Comparison of ENCODE assay signal across 39 mouse cellular contexts in genomic region chr7:108185237-108185636, GRCm38 (mm10). TPM values are rescaled to one million over a fixed set of nuclear protein-coding genes. Genes with fewer than 3 reads are reported as not detected.
"Had no signal": no experiment of that assay in that cellular context is flagged by ENCODE, and none has a peak within 500 bp of the region (broad histone marks: within the 10 kb centered on the region; RNA-seq: fewer than 3 reads in every experiment).

No protein-coding gene starts in this region.

RNA-seq across cellular contexts. Expression of gene Olfr486, which starts 12.7 kb away (rescaled TPM):
- total RNA-seq: left cerebral cortex, postnatal 10 days; left cerebral cortex, postnatal 14 days; left cerebral cortex, postnatal 25 days; left cerebral cortex, postnatal 36 days; left cerebral cortex, postnatal 4 days; liver, adult 2 months; megakaryocyte progenitor cell, adult 5-6 weeks; megakaryocyte, adult 5-6 weeks; megakaryocyte-erythroid progenitor cell, adult 5-6 weeks; midbrain, postnatal 0 days; monocyte, adult 5-6 weeks had no signal
- polyA plus RNA-seq: limb, embryonic 10.5 days; limb, embryonic 11.5 days; limb, embryonic 12.5 days; limb, embryonic 13.5 days; limb, embryonic 14.5 days; limb, embryonic 15.5 days; liver, adult 2 months; liver, embryonic 11.5 days; liver, embryonic 12.5 days; liver, embryonic 13.5 days; liver, embryonic 14.5 days; liver, embryonic 15.5 days; liver, embryonic 16.5 days; liver, postnatal 0 days; lung, adult 2 months; lung, embryonic 14.5 days; lung, embryonic 15.5 days; lung, embryonic 16.5 days; lung, postnatal 0 days; macrophage; midbrain, embryonic 10.5 days; midbrain, embryonic 11.5 days; midbrain, embryonic 12.5 days; midbrain, embryonic 13.5 days; midbrain, embryonic 14.5 days; midbrain, embryonic 15.5 days; midbrain, embryonic 16.5 days; midbrain, postnatal 0 days; myocyte; neural tube, embryonic 11.5 days had no signal

RNA-seq across cellular contexts. Expression of gene Olfr485, which starts 25.6 kb away (rescaled TPM):
- total RNA-seq: left cerebral cortex, postnatal 10 days; left cerebral cortex, postnatal 14 days; left cerebral cortex, postnatal 25 days; left cerebral cortex, postnatal 36 days; left cerebral cortex, postnatal 4 days; liver, adult 2 months; megakaryocyte progenitor cell, adult 5-6 weeks; megakaryocyte, adult 5-6 weeks; megakaryocyte-erythroid progenitor cell, adult 5-6 weeks; midbrain, postnatal 0 days; monocyte, adult 5-6 weeks had no signal
- polyA plus RNA-seq: limb, embryonic 10.5 days; limb, embryonic 11.5 days; limb, embryonic 12.5 days; limb, embryonic 13.5 days; limb, embryonic 14.5 days; limb, embryonic 15.5 days; liver, adult 2 months; liver, embryonic 11.5 days; liver, embryonic 12.5 days; liver, embryonic 13.5 days; liver, embryonic 14.5 days; liver, embryonic 15.5 days; liver, embryonic 16.5 days; liver, postnatal 0 days; lung, adult 2 months; lung, embryonic 14.5 days; lung, embryonic 15.5 days; lung, embryonic 16.5 days; lung, postnatal 0 days; macrophage; midbrain, embryonic 10.5 days; midbrain, embryonic 11.5 days; midbrain, embryonic 12.5 days; midbrain, embryonic 13.5 days; midbrain, embryonic 14.5 days; midbrain, embryonic 15.5 days; midbrain, embryonic 16.5 days; midbrain, postnatal 0 days; myocyte; neural tube, embryonic 11.5 days had no signal

RNA-seq across cellular contexts. Expression of gene Olfr487, which starts 29.2 kb away (rescaled TPM):
- total RNA-seq: left cerebral cortex, postnatal 10 days; left cerebral cortex, postnatal 14 days; left cerebral cortex, postnatal 25 days; left cerebral cortex, postnatal 36 days; left cerebral cortex, postnatal 4 days; liver, adult 2 months; megakaryocyte progenitor cell, adult 5-6 weeks; megakaryocyte, adult 5-6 weeks; megakaryocyte-erythroid progenitor cell, adult 5-6 weeks; midbrain, postnatal 0 days; monocyte, adult 5-6 weeks had no signal
- polyA plus RNA-seq: limb, embryonic 10.5 days; limb, embryonic 11.5 days; limb, embryonic 12.5 days; limb, embryonic 13.5 days; limb, embryonic 14.5 days; limb, embryonic 15.5 days; liver, adult 2 months; liver, embryonic 11.5 days; liver, embryonic 12.5 days; liver, embryonic 13.5 days; liver, embryonic 14.5 days; liver, embryonic 15.5 days; liver, embryonic 16.5 days; liver, postnatal 0 days; lung, adult 2 months; lung, embryonic 14.5 days; lung, embryonic 15.5 days; lung, embryonic 16.5 days; lung, postnatal 0 days; macrophage; midbrain, embryonic 10.5 days; midbrain, embryonic 11.5 days; midbrain, embryonic 12.5 days; midbrain, embryonic 13.5 days; midbrain, embryonic 14.5 days; midbrain, embryonic 15.5 days; midbrain, embryonic 16.5 days; midbrain, postnatal 0 days; myocyte; neural tube, embryonic 11.5 days had no signal

RNA-seq across cellular contexts. Expression of gene Olfr484, which starts 58.0 kb away (rescaled TPM):
- total RNA-seq: left cerebral cortex, postnatal 10 days; left cerebral cortex, postnatal 14 days; left cerebral cortex, postnatal 25 days; left cerebral cortex, postnatal 36 days; left cerebral cortex, postnatal 4 days; liver, adult 2 months; megakaryocyte progenitor cell, adult 5-6 weeks; megakaryocyte, adult 5-6 weeks; megakaryocyte-erythroid progenitor cell, adult 5-6 weeks; midbrain, postnatal 0 days; monocyte, adult 5-6 weeks had no signal
- polyA plus RNA-seq: limb, embryonic 10.5 days; limb, embryonic 11.5 days; limb, embryonic 12.5 days; limb, embryonic 13.5 days; limb, embryonic 14.5 days; limb, embryonic 15.5 days; liver, adult 2 months; liver, embryonic 11.5 days; liver, embryonic 12.5 days; liver, embryonic 13.5 days; liver, embryonic 14.5 days; liver, embryonic 15.5 days; liver, embryonic 16.5 days; liver, postnatal 0 days; lung, adult 2 months; lung, embryonic 14.5 days; lung, embryonic 15.5 days; lung, embryonic 16.5 days; lung, postnatal 0 days; macrophage; midbrain, embryonic 10.5 days; midbrain, embryonic 11.5 days; midbrain, embryonic 12.5 days; midbrain, embryonic 13.5 days; midbrain, embryonic 14.5 days; midbrain, embryonic 15.5 days; midbrain, embryonic 16.5 days; midbrain, postnatal 0 days; myocyte; neural tube, embryonic 11.5 days had no signal
